Mouse (Mus musculus): Measurements from ENCODE around the gene Calm1. TPM values are rescaled to one million over a fixed set of nuclear protein-coding genes. Genes with fewer than 3 reads are reported as not detected.
A peak's percentile ranks its signal among the peaks of the same experiment; 100 is the strongest.

Calm1 gene
- 1,000 to 10,000 TPM; 2,238 to 2,247 TPM for total RNA-seq (2021)
- long read RNA-seq, experiment 1, full-length matches to known transcripts: 8,206 of 8,829 reads
- long read RNA-seq, experiment 1, partial matches to known transcripts: 525 of 8,829 reads
- long read RNA-seq, experiment 1, other reads (novel, unspliced or antisense): 98 of 8,829 reads
- long read RNA-seq, experiment 2, full-length matches to known transcripts: 6,027 of 6,466 reads
- long read RNA-seq, experiment 2, partial matches to known transcripts: 71 of 6,466 reads
- long read RNA-seq, experiment 2, other reads (novel, unspliced or antisense): 368 of 6,466 reads

- peak; percentile 95 to 98 for DNase-seq (ENCODE audit: extremely low spot score in 1 of 2, low spot score in 2 of 2)
- peak within 1 kb of the TSS; percentile 99 for H3K27ac ChIP-seq
- peak within 1 kb of the TSS; percentile 100 for H3K4me3 ChIP-seq
- TF ChIP-seq CTCF (IDR thresholded peaks at IDR 0.05): peak; percentile 12
- intact Hi-C loops (cut with DNase I): loop anchor here (1.0 kb wide), 1 partner anchor 12 kb away; no protein-coding TSS in a partner anchor
These were observed at the start of gene Calm1 for GRCm38 (mm10) chr12:100198967-100199660. Gene Calm1 (plus strand): TSS chr12:100199435.

DNA sequence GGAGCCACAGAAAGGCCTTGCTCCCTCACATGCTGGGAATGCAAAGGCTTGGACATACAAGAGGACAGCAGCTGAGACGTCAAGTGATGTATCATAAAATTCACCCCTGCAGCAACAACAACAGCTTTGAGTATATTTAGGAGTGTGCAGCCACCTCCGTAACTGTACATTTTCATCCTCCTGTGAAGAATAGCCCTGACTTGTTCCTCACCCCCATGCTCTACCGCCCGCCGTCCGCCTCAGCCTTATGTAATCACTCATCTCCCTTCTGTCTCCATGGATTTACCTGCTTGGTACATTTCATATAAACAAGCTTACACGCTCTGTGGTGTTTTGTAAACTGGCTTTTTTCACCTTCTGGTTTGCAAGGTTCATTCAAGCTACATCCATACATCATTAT, 46.8 kb upstream of the Calm1 start:
- peak overlapping the region; percentile 62 for H3K27ac ChIP-seq
- no peak for TF ChIP-seq CTCF (IDR thresholded peaks at IDR 0.05)
- no peak overlapping the region for H3K4me3 ChIP-seq
- DNase-seq (ENCODE audit: extremely low spot score in 1 of 2, low spot score in 2 of 2): no peak
- intact Hi-C loops (cut with DNase I): loop anchor here (1.0 kb wide), 1 partner anchor 29 kb away; no protein-coding TSS in a partner anchor

- TF ChIP-seq CTCF (IDR thresholded peaks at IDR 0.05): no peak; the same call in 1 of the 2 replicates
- DNase-seq (ENCODE audit: extremely low spot score in 1 of 2, low spot score in 2 of 2): peak; percentile 86 to 88
- Histone ChIP-seq H3K4me3 (peak within 1 kb of the TSS; percentile 70), H3K27ac (peak within 1 kb of the TSS; percentile 91)
- intact Hi-C loops (cut with DNase I): loop anchor here (1.0 kb wide), 1 partner anchor 28 kb away; no protein-coding TSS in a partner anchor
These were observed 39.8 kb upstream of the Calm1 start, which contains the start of gene Nrde2 for GRCm38 (mm10) chr12:100159261-100159975. Gene Nrde2 (minus strand): TSS chr12:100159653.

DNA sequence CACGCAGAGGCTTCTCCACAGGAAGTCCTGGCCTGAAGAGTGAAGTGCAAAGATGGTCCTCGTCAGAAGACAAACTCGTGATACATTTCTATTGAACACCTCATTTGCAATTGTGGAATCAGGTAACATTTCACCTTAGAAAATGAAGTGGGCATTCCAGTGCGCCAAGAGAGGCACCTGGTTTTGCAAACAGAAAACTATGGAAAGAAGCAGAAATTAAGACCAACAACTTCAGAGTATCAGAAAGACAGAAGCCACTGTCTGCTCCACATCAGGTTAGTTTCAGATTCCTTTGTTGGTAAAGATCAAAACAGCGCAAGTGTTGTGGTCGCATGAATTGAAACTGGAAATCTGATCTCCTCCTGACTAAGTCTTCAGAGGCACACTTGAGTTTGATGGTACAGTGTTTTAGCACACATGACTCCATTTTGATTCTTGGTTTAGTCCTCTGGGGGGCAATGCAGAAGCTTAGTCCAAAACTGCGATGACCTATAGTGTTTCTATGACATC, 34.2 kb upstream of the Calm1 start:
- no peak overlapping the region for H3K27ac ChIP-seq
- no peak for DNase-seq (ENCODE audit: extremely low spot score in 1 of 2, low spot score in 2 of 2)
- no peak for TF ChIP-seq CTCF (IDR thresholded peaks at IDR 0.05)
- H3K4me3 ChIP-seq: no peak overlapping the region
- intact Hi-C loops (cut with DNase I): loop anchor here (5.0 to 10.0 kb wide), 2 partner anchors 677 to 760 kb away; no protein-coding TSS in a partner anchor

GRCm38 (mm10) chr12:100166177-100166576, 33.1 kb upstream of the Calm1 start:
- intact Hi-C loops (cut with DNase I): loop anchor here (2.0 to 10.0 kb wide), 3 partner anchors 411 to 759 kb away; no protein-coding TSS in a partner anchor
- Histone ChIP-seq H3K27ac (no peak overlapping the region), H3K4me3 (no peak overlapping the region)
- peak; percentile 73 for TF ChIP-seq CTCF (IDR thresholded peaks at IDR 0.05)
- peak; percentile 53 to 57 for DNase-seq (ENCODE audit: extremely low spot score in 1 of 2, low spot score in 2 of 2)

- intact Hi-C loops (cut with DNase I): loop anchor here (2.0 to 10.0 kb wide), 3 partner anchors 410 to 758 kb away; no protein-coding TSS in a partner anchor
- DNase-seq (ENCODE audit: extremely low spot score in 1 of 2, low spot score in 2 of 2): peak in 1 of 2 experiments; percentile 24
- no peak for TF ChIP-seq CTCF (IDR thresholded peaks at IDR 0.05)
- H3K27ac ChIP-seq: peak overlapping the region; percentile 44
- H3K4me3 ChIP-seq: no peak overlapping the region
These were observed 32.3 kb upstream of the Calm1 start for GRCm38 (mm10) chr12:100166939-100167338.

DNA sequence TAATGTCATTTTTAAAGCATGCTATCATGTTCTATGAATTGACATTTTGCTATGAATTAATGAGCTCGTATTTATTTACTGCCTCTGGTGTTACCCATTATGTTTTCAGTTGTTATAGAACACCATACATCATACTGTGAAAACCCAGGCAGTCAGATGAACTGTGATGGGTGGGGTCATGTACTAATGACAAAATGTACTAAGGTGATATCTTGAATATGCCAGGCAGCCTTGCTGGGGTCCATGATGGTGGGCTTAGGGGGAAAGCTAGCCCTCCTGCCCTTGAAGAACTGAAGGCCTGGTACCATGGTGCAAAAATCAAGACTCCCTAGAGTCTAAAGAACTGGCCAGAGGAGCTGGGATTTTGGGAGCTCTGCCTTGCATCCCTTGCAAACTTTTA, 31.7 kb upstream of the Calm1 start:
- no peak for DNase-seq (ENCODE audit: extremely low spot score in 1 of 2, low spot score in 2 of 2)
- intact Hi-C loops (cut with DNase I): loop anchor here (2.0 to 10.0 kb wide), 3 partner anchors 409 to 757 kb away; no protein-coding TSS in a partner anchor
- no peak for TF ChIP-seq CTCF (IDR thresholded peaks at IDR 0.05)
- Histone ChIP-seq H3K4me3 (no peak overlapping the region), H3K27ac (no peak overlapping the region; the same call in 1 of the 2 replicates)

- Histone ChIP-seq H3K4me3 (no peak overlapping the region), H3K27ac (no peak overlapping the region)
- peak in 1 of 2 experiments; percentile 19 for DNase-seq (ENCODE audit: extremely low spot score in 1 of 2, low spot score in 2 of 2)
- TF ChIP-seq CTCF (IDR thresholded peaks at IDR 0.05): no peak
- intact Hi-C loops (cut with DNase I): loop anchor here (2.0 to 10.0 kb wide), 3 partner anchors 409 to 757 kb away; no protein-coding TSS in a partner anchor
These were observed 31.0 kb upstream of the Calm1 start for GRCm38 (mm10) chr12:100167931-100168871.

DNA sequence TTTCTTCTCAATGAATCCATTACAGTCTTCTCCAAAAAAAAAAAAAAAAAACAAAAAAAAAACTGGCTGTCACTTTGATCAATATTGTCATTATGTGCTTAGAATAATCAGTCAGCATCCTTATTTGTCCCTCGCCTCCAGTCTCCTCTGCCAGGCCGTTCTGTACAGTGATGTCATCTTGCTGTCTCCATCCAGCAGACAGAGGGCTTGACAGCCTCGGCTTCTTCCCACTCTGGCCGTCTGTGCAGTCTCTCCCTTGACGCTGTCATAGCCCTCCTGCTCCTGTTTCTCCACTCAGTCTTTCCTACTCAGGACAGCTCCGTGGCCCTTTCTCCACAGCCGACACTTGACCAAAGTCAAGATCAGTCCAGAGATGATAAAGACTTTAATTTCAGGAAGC, 26.8 kb upstream of the Calm1 start:
- DNase-seq (ENCODE audit: extremely low spot score in 1 of 2, low spot score in 2 of 2): no peak
- H3K4me3 ChIP-seq: no peak overlapping the region
- no peak overlapping the region for H3K27ac ChIP-seq
- TF ChIP-seq CTCF (IDR thresholded peaks at IDR 0.05): no peak
- intact Hi-C loops (cut with DNase I): no loop called here

DNA sequence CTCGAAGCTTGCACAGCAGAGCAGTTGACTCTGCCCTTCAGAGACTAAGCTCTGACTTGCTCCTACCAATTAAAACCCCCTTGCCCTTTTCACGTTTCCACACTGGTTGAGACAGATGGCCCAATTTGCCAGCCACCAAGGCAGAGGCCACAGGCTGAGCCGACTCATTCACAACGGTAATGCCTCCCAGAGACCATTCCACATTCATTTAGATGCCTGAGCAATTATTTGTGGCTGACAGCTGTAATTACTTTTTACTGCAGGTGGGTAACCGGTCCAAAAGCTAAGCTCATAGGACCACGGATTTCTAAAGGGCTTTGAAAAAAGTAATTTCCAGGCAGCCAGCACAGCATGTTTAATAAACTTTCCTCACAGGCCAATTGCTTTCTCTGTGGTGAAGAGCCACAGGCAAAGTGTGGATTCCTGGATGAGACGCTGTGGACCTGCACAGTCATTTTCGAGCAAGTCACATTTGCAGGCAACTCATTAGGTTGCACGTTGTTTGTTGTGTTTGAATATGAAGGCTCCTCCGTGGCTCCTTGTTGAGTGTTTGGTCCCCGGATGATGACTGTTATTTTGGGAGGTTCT, 22.7 kb upstream of the Calm1 start:
- no peak overlapping the region for H3K4me3 ChIP-seq
- no peak for TF ChIP-seq CTCF (IDR thresholded peaks at IDR 0.05)
- H3K27ac ChIP-seq: no peak overlapping the region
- intact Hi-C loops (cut with DNase I): no loop called here
- DNase-seq (ENCODE audit: extremely low spot score in 1 of 2, low spot score in 2 of 2): no peak

All from left cerebral cortex, adult 2 months (tissue).